Mouse (Mus musculus) CH12.LX (cell line): Measurements from ENCODE around the gene Lrrc75b. TPM values are rescaled to one million over a fixed set of nuclear protein-coding genes. Genes with fewer than 3 reads are reported as not detected.
"Not testable (repeated sequence)": the region's sequence is repeated elsewhere in the genome, so short reads cannot be mapped to it uniquely, and the experiment has no call there.

Source experiments
- DNase-seq: peaks from one replicate; pipeline ENCODE4 v3.0.0-alpha.2; 2013; ENCODE audit errors: extremely low read depth
- H3K27ac ChIP-seq: 2 replicates; pipeline ENCODE4 v1.5.1; 2012; ENCODE audit warnings: low read depth, mild to moderate bottlenecking, control low read depth, moderate library complexity; ENCODE audit not compliant: insufficient read depth
- H3K27me3 ChIP-seq: replicated peaks from 2 replicates; pipeline ENCODE3; 2012; ENCODE audit warnings: inconsistent platforms
- H3K36me3 ChIP-seq, 2 experiments: replicated peaks in 1 of 2; 2 replicates each; pipeline versions ENCODE3 to v1.6.1; 2012; ENCODE audit warnings: inconsistent platforms in 1 of 2, low read length in 1 of 2, mild to moderate bottlenecking in 1 of 2, mixed read lengths in 1 of 2, moderate library complexity in 1 of 2; ENCODE audit not compliant: control insufficient read depth in 1 of 2, insufficient read depth in 1 of 2
- H3K4me1 ChIP-seq, 2 experiments: 2 replicates each; pipeline ENCODE4 v1.6.1; 2012; ENCODE audit warnings: inconsistent platforms in 1 of 2, moderate library complexity in 1 of 2; ENCODE audit not compliant: insufficient read depth in 2 of 2, control insufficient read depth in 1 of 2
- H3K4me2 ChIP-seq: 2 replicates; pipeline ENCODE4 v1.6.1; 2012; ENCODE audit warnings: low read depth, mild to moderate bottlenecking, control low read depth; ENCODE audit not compliant: poor library complexity, insufficient read depth, severe bottlenecking
- H3K4me3 ChIP-seq, 3 experiments: fragments of 150-350 bp in 1 of 3; sonication (generic) in 1 of 3; replicated peaks in 1 of 3; 2 replicates each; pipeline versions ENCODE3 to v1.5.1; 2011 to 2012; ENCODE audit warnings: low read depth in 2 of 3, low read length in 2 of 3, mild to moderate bottlenecking in 2 of 3, moderate library complexity in 2 of 3, control low read depth in 1 of 3, improper control_type of control experiment in 1 of 3, inconsistent platforms in 1 of 3, mixed read lengths in 1 of 3; ENCODE audit not compliant: poor library complexity in 1 of 3
- H3K79me2 ChIP-seq: replicated peaks from 2 replicates; pipeline ENCODE4 v1.6.1; 2012; ENCODE audit warnings: mild to moderate bottlenecking, moderate library complexity; ENCODE audit not compliant: control insufficient read depth, poor library complexity, insufficient read depth, severe bottlenecking; ENCODE audit errors: extremely low read depth
- H3K9ac ChIP-seq: 2 replicates; pipeline ENCODE4 v1.6.1; 2012; ENCODE audit warnings: low read depth, mild to moderate bottlenecking, control low read depth, moderate library complexity; ENCODE audit not compliant: insufficient read depth
- H3K9me3 ChIP-seq: replicated peaks from 2 replicates; pipeline ENCODE3; 2012; ENCODE audit warnings: low read length, inconsistent platforms, mixed read lengths
- CHD2 ChIP-seq: IDR thresholded peaks from 2 replicates; pipeline ENCODE4 v1.6.1; 2011; ENCODE audit warnings: low read length, improper control_type of control experiment
- ETS1 ChIP-seq: conservative IDR thresholded peaks from 2 replicates; pipeline ENCODE4 v1.6.1; 2012; ENCODE audit warnings: low read depth, mild to moderate bottlenecking, inconsistent platforms, low read length, improper control_type of control experiment, moderate library complexity
- HCFC1 ChIP-seq: IDR thresholded peaks from 2 replicates; pipeline ENCODE4 v1.6.1; 2012; ENCODE audit warnings: low read depth, mild to moderate bottlenecking, inconsistent platforms, low read length, improper control_type of control experiment
- JUN ChIP-seq: IDR thresholded peaks from 2 replicates; pipeline ENCODE4 v1.6.1; 2011; ENCODE audit warnings: low read depth, mild to moderate bottlenecking, low read length, improper control_type of control experiment, moderate library complexity; ENCODE audit not compliant: insufficient read depth
- JUND ChIP-seq: conservative IDR thresholded peaks from 2 replicates; pipeline ENCODE4 v1.6.1; 2011; ENCODE audit warnings: low read depth, low read length, improper control_type of control experiment
- KAT2A ChIP-seq: IDR thresholded peaks from 2 replicates; pipeline ENCODE4 v1.6.1; 2012; ENCODE audit warnings: low read length, improper control_type of control experiment, inconsistent platforms; ENCODE audit not compliant: insufficient replicate concordance
- MAFK ChIP-seq: IDR thresholded peaks from 2 replicates; pipeline ENCODE4 v1.6.1; 2011; ENCODE audit warnings: low read length, improper control_type of control experiment; ENCODE audit not compliant: insufficient replicate concordance
- MAZ ChIP-seq: IDR thresholded peaks from 2 replicates; pipeline ENCODE4 v1.6.1; 2012; ENCODE audit warnings: low read depth, mild to moderate bottlenecking, inconsistent platforms, low read length, improper control_type of control experiment, moderate library complexity
- MXI1 ChIP-seq: IDR thresholded peaks from 2 replicates; pipeline ENCODE4 v1.6.1; 2011; ENCODE audit warnings: mild to moderate bottlenecking, low read depth, low read length, improper control_type of control experiment
- MYC ChIP-seq: IDR thresholded peaks from 2 replicates; pipeline ENCODE4 v1.6.1; 2011; ENCODE audit warnings: low read depth, mild to moderate bottlenecking, improper control_type of control experiment, low read length
- NRF1 ChIP-seq: IDR thresholded peaks from 2 replicates; pipeline ENCODE4 v1.6.1; 2014; ENCODE audit warnings: low read depth, mild to moderate bottlenecking, inconsistent platforms, low read length, improper control_type of control experiment, moderate library complexity
- PAX5 ChIP-seq: IDR thresholded peaks from 2 replicates; pipeline ENCODE4 v1.6.1; 2012; ENCODE audit warnings: low read length, inconsistent platforms, mixed read lengths
- SIN3A ChIP-seq: IDR thresholded peaks from 2 replicates; pipeline ENCODE4 v1.6.1; 2012; ENCODE audit warnings: low read length, improper control_type of control experiment, inconsistent platforms
- SMC3 ChIP-seq: IDR thresholded peaks from 2 replicates; pipeline ENCODE4 v1.6.1; 2011; ENCODE audit warnings: low read depth, low read length, improper control_type of control experiment
- TBP ChIP-seq: conservative IDR thresholded peaks from 2 replicates; pipeline ENCODE4 v1.6.1; 2011; ENCODE audit warnings: low read depth, low read length, improper control_type of control experiment
- TCF12 ChIP-seq: IDR thresholded peaks from 2 replicates; pipeline ENCODE4 v1.6.1; 2014; ENCODE audit warnings: low read depth, mild to moderate bottlenecking, inconsistent platforms, low read length, improper control_type of control experiment
- USF1 ChIP-seq: IDR thresholded peaks from 2 replicates; pipeline ENCODE4 v1.6.1; 2014; ENCODE audit warnings: low read depth, mild to moderate bottlenecking, inconsistent platforms, low read length, improper control_type of control experiment
- ZC3H11A ChIP-seq: IDR thresholded peaks from 2 replicates; pipeline ENCODE4 v1.6.1; 2012; ENCODE audit warnings: low read depth, mild to moderate bottlenecking, inconsistent platforms, low read length, improper control_type of control experiment
- ZKSCAN1 ChIP-seq: IDR thresholded peaks from 2 replicates; pipeline ENCODE4 v1.6.1; 2012; ENCODE audit warnings: low read depth, inconsistent platforms, low read length, improper control_type of control experiment, borderline replicate concordance
- ZMIZ1 ChIP-seq: IDR thresholded peaks from 2 replicates; pipeline ENCODE4 v1.6.1; 2012; ENCODE audit warnings: low read depth, mild to moderate bottlenecking, inconsistent platforms, low read length, improper control_type of control experiment
- ZNF384 ChIP-seq: IDR thresholded peaks from 2 replicates; pipeline ENCODE4 v1.6.1; 2012; ENCODE audit warnings: low read depth, low read length, improper control_type of control experiment, inconsistent platforms
- dilution Hi-C: fragments of 300-500 bp; cut with MboI; formaldehyde crosslinking; loops from 2 replicates; pipeline ENCODE4 v1.14.3; 2020; ENCODE audit warnings: low sequenced_read_pairs; ENCODE audit not compliant: extremely low pct_unique_long_range_greater_than_20kb, extremely low pct_ligation_motif_present
- in situ Hi-C: fragments of 300-500 bp; cut with MboI; formaldehyde crosslinking; loops from 3 replicates; pipeline ENCODE4 v1.14.3; 2019; ENCODE audit warnings: low sequenced_read_pairs, low pct_ligation_motif_present, low pct_unique_long_range_greater_than_20kb, mixed read lengths
- polyA plus RNA-seq: library from polyadenylated mRNA; unstranded; fragments of >175 nt; gene quantifications from 2 replicates; pipeline ENCODE4 v1.2.1, GENCODE M21; 2012; ENCODE audit warnings: low read depth; ENCODE audit not compliant: insufficient read length
- total RNA-seq, 2 experiments: library from RNA; depleted of rRNA; stranded (reverse); fragments of 300-350 nt in 1 of 2; fragments of >200 nt in 1 of 2; gene quantifications; 2 replicates each; pipeline ENCODE4 v1.2.3; 2012 to 2014

Gene Lrrc75b
- total and polyA plus RNA-seq, 3 experiments: not detected

- H3K4me2 ChIP-seq, H3K27ac ChIP-seq, DNase-seq, H3K9me3 ChIP-seq, H3K4me3 ChIP-seq, H3K79me2 ChIP-seq, dilution Hi-C loops, H3K27me3 ChIP-seq, H3K9ac ChIP-seq: not testable (repeated sequence)
- peak; percentile 42; the same call in 1 of the 2 replicates for TF ChIP-seq ZNF384
- Histone ChIP-seq H3K36me3 (peaks cover 36 to 48% of the 10 kb centered on the region in 2 experiments), H3K4me1 (peaks cover 7 to 12% of the 10 kb centered on the region in 2 experiments)
- in situ Hi-C loops: loop anchor here (10.0 kb wide), 1 partner anchor 61 kb away; no protein-coding TSS in a partner anchor
Measured at GRCm38 (mm10) chr10:75505928-75506327, 54.2 kb downstream of the Lrrc75b start.

GRCm38 (mm10) chr10:75505130-75505495, 55.0 kb downstream of the Lrrc75b start:
- in situ Hi-C loops: loop anchor here (10.0 kb wide), 1 partner anchor 60 kb away; no protein-coding TSS in a partner anchor
- peaks cover 28 to 40% of the 10 kb centered on the region in 2 experiments for H3K36me3 ChIP-seq

GRCm38 (mm10) chr10:75504234-75505129, 55.6 kb downstream of the Lrrc75b start:
- in situ Hi-C loops: loop anchor here (10.0 kb wide), 1 partner anchor 60 kb away; no protein-coding TSS in a partner anchor

More at GRCm38 (mm10) chr10:75505130-75505495, 55.0 kb downstream of the Lrrc75b start:
- Histone ChIP-seq H3K9me3 (no peaks in the 10 kb centered on the region), H3K4me2 (no peak overlapping the region; the same call in 1 of the 2 replicates), H3K79me2 (no peaks in the 10 kb centered on the region), H3K4me3 (no peak overlapping the region), H3K9ac (no peak overlapping the region)
- dilution Hi-C loops: no loop called here
- no peak for DNase-seq
- TF ChIP-seq ETS1 (no peak), MAFK (no peak), ZC3H11A (no peak), KAT2A (no peak), USF1 (no peak), ZMIZ1 (no peak), NRF1 (no peak), SIN3A (no peak), MYC (no peak), TCF12 (no peak), JUND (no peak), SMC3 (no peak), JUN (no peak), HCFC1 (no peak)
- TF ChIP-seq, all 38 proteins: peak for 0
- H3K4me1 ChIP-seq: peaks cover 7 to 12% of the 10 kb centered on the region in 2 experiments
- no peak overlapping the region for H3K27ac ChIP-seq
- no peaks in the 10 kb centered on the region for H3K27me3 ChIP-seq

More at GRCm38 (mm10) chr10:75504234-75505129, 55.6 kb downstream of the Lrrc75b start:
- H3K9ac ChIP-seq: no peak overlapping the region
- no peaks in the 10 kb centered on the region for H3K9me3 ChIP-seq
- H3K27me3 ChIP-seq: no peaks in the 10 kb centered on the region
- H3K4me1 ChIP-seq: peaks cover 7 to 12% of the 10 kb centered on the region in 2 experiments
- H3K27ac ChIP-seq: no peak overlapping the region
- H3K4me2 ChIP-seq: no peak overlapping the region; the same call in 1 of the 2 replicates
- dilution Hi-C loops: no loop called here
- TF ChIP-seq MAZ: no peak
- TF ChIP-seq ETS1: no peak
- no peak for TF ChIP-seq SMC3
- no peak for TF ChIP-seq PAX5
- TF ChIP-seq ZC3H11A: no peak
- TF ChIP-seq SIN3A: no peak
- TF ChIP-seq ZKSCAN1: no peak
- TF ChIP-seq MXI1: no peak
- no peak for TF ChIP-seq CHD2
- no peak for TF ChIP-seq JUN
- TF ChIP-seq JUND: no peak
- TF ChIP-seq TBP: no peak
- no peak for DNase-seq
- H3K4me3 ChIP-seq: no peak overlapping the region
- H3K79me2 ChIP-seq: no peaks in the 10 kb centered on the region
- peaks cover 22 to 34% of the 10 kb centered on the region in 2 experiments for H3K36me3 ChIP-seq
